Mouse (Mus musculus): ENCODE measurements around the gene Itgb1bp1. TPM values are rescaled to one million over a fixed set of nuclear protein-coding genes. Genes with fewer than 3 reads are reported as not detected.

The Itgb1bp1 gene
- polyA plus RNA-seq, 1 experiment from 2014 or later = 38.7 TPM

GRCm38 (mm10) chr12:21320317-21320716 is 34.2 kb upstream of the Itgb1bp1 start:
- Histone ChIP-seq H3K27me3 (ENCODE audit: poor library complexity, severe bottlenecking) (no peaks in the 10 kb centered on the region), H3K36me3 (replicated peaks) (peaks cover 70% of the 10 kb centered on the region), H3K9me3 (no peaks in the 10 kb centered on the region), H3K4me1 (peaks cover 12% of the 10 kb centered on the region), H3K27ac (no peak overlapping the region), H3K4me3 (no peak overlapping the region)
- WGBS = 92% methylated on average over 4 of the region's 4 CpGs
- no peak for DNase-seq (ENCODE audit: extremely low spot score, low spot score)

DNA sequence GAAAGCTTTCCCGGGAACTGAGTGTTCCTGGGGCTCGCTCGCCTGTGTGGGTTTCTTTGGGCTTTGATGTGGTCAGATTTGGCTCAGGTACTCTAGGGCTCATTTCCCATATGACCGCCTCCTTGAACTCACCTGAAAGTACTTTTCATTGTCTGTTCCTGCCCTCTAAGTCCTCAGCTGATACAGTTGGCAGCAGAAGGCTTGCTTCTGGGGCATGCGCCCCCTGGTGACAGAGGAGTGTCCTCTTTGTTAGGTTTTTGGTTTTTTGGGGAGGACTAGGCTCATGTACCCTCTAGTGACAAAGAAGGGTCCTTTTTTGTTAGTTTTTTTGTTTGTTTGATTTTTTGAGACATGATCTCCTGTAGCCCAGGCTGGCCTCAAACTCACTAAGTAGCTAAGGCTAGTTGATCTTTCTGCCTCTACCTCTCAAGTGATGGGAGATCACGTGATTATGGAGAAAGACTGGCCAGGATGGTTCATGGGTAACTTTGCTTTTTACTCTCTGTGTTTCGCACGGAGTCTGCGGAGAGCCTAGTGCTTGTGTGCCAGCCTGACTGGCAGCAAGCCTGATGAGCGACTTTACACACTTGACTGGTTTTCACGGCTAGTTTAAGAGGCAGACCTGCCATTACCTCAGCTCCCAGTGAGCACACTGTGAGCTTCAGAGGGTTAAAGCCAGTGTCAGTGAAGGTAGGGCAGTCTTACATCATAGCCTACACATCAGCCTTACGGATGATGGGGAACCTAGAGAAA is 32.2 kb upstream of the Itgb1bp1 start:
- H3K9me3 ChIP-seq = no peaks in the 10 kb centered on the region
- H3K36me3 ChIP-seq (replicated peaks) = peaks cover 70% of the 10 kb centered on the region
- no peak overlapping the region for H3K4me3 ChIP-seq
- H3K27ac ChIP-seq = no peak overlapping the region
- H3K27me3 ChIP-seq (ENCODE audit: poor library complexity, severe bottlenecking) = no peaks in the 10 kb centered on the region
- DNase-seq (ENCODE audit: extremely low spot score, low spot score) = peak; percentile 55
- H3K4me1 ChIP-seq = peaks cover 12% of the 10 kb centered on the region
- 78% methylated on average over 12 of the region's 12 CpGs for WGBS

GRCm38 (mm10) chr12:21316869-21317265 is 30.8 kb upstream of the Itgb1bp1 start:
- Histone ChIP-seq H3K36me3 (replicated peaks) (peaks cover 70% of the 10 kb centered on the region), H3K9me3 (no peaks in the 10 kb centered on the region), H3K27me3 (ENCODE audit: poor library complexity, severe bottlenecking) (no peaks in the 10 kb centered on the region), H3K4me1 (peaks cover 12% of the 10 kb centered on the region), H3K4me3 (peak overlapping the region; percentile 73), H3K27ac (peak overlapping the region; percentile 89)
- WGBS = 43% methylated on average over 7 of the region's 7 CpGs
- no peak for DNase-seq (ENCODE audit: extremely low spot score, low spot score)

GRCm38 (mm10) chr12:21315923-21316868 is 30.1 kb upstream of the Itgb1bp1 start, which contains the start of gene Iah1:
Gene Iah1, plus strand, starts transcription at chr12:21316389.
- peak within 1 kb of the TSS; percentile 89 for H3K27ac ChIP-seq
- 3% methylated on average over 59 of the region's 59 CpGs for WGBS
- H3K4me3 ChIP-seq = peak within 1 kb of the TSS; percentile 73
- peaks cover 12% of the 10 kb centered on the region for H3K4me1 ChIP-seq
- H3K9me3 ChIP-seq = no peaks in the 10 kb centered on the region
- peak; percentile 82 for DNase-seq (ENCODE audit: extremely low spot score, low spot score)
- H3K27me3 ChIP-seq (ENCODE audit: poor library complexity, severe bottlenecking) = no peaks in the 10 kb centered on the region
- peaks cover 70% of the 10 kb centered on the region for H3K36me3 ChIP-seq (replicated peaks)

DNA sequence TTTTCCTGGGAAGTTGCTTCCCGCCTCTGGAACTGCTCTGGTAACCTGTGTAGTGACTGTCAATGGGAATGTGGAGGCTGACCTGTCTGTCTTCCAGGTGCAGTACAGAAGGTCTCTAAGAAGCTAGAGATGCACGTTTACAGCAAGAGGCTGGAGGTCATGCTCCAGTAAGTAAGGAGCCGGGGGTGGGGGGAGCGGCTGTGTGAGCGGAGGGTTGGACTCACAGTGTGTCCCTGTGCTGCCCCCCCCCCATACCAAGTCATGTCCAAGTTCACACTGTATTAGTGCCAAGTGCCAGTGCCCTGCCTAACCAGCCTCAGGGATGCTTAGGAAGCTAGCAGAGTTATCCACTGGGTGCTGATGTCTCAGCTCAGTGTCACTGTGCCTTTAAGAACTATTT is 26.1 kb upstream of the Itgb1bp1 start:
- 91% methylated on average over 5 of the region's 5 CpGs for WGBS
- H3K36me3 ChIP-seq (replicated peaks) = peaks cover 84% of the 10 kb centered on the region
- H3K27ac ChIP-seq = no peak overlapping the region
- peaks cover 11% of the 10 kb centered on the region for H3K4me1 ChIP-seq
- no peaks in the 10 kb centered on the region for H3K9me3 ChIP-seq
- no peak for DNase-seq (ENCODE audit: extremely low spot score, low spot score)
- H3K27me3 ChIP-seq (ENCODE audit: poor library complexity, severe bottlenecking) = no peaks in the 10 kb centered on the region
- no peak overlapping the region for H3K4me3 ChIP-seq

DNA sequence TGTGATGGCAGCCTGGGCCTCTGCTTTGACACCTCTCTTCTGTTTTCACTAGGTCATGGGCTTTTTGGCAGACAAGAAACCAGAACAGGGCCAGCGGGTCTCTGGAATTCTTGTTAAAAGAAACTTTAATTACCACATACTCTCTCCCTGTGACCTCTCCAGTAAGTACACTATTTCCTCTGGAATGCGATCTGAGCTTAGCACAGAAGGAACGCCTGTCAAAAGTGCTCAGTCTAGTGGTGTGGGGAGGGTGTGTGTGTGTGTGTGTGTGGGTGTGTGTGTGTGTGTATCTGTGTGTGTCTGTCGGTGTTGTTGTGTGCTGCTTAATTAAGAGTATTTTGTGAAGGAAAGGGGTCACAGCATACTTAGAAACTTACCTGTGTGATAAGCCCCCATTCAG is 20.6 kb upstream of the Itgb1bp1 start:
- Histone ChIP-seq H3K4me1 (no peaks in the 10 kb centered on the region), H3K4me3 (no peak overlapping the region), H3K27me3 (ENCODE audit: poor library complexity, severe bottlenecking) (no peaks in the 10 kb centered on the region), H3K9me3 (no peaks in the 10 kb centered on the region), H3K27ac (no peak overlapping the region), H3K36me3 (replicated peaks) (peaks cover 98% of the 10 kb centered on the region)
- DNase-seq (ENCODE audit: extremely low spot score, low spot score) = no peak
- 86% methylated on average over 4 of the region's 4 CpGs for WGBS

DNA sequence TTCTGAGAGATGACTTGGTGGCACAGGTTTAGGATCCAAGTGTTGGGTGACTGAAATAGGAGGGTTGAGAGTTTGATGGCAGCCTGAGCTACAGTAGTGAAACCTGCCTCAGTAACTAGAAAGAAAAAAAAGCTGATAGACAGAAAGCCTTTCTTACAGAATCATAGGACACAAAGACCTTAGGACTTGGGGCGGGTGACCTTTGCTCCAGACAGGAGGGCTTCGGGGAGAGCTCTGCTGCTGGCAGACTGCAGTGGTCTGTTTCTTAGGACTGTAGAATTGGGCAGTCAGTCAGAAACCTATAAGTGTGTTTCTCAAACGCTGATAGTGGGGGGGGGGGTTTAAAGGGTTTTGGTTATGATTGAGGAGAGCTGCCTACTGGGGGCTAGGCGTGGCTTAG is 19.7 kb upstream of the Itgb1bp1 start:
- Histone ChIP-seq H3K9me3 (no peaks in the 10 kb centered on the region), H3K27ac (no peak overlapping the region), H3K4me1 (no peaks in the 10 kb centered on the region), H3K4me3 (no peak overlapping the region), H3K36me3 (replicated peaks) (peaks cover 98% of the 10 kb centered on the region), H3K27me3 (ENCODE audit: poor library complexity, severe bottlenecking) (no peaks in the 10 kb centered on the region)
- WGBS = 93% methylated on average over 4 of the region's 4 CpGs
- DNase-seq (ENCODE audit: extremely low spot score, low spot score) = no peak

DNA sequence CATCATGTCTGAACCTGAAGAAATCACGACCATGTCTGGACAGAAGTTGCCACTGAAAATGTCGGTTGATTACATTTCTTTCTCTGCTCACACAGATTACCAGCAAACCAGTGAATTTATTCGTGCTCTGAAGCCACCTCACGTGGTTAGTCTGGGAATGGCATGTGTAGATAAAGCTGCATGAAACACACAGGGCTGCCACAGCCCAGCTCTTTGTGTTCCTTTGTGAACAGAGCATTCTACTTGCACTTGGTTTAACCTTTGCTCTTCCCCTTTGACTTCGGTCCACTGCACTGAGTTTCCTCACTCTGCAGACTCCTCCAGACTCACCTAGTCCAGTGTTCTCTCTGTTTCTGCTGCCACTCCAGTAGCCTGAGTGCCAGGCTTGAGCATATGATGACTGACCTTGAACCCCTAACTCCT is 16.3 kb upstream of the Itgb1bp1 start:
- DNase-seq (ENCODE audit: extremely low spot score, low spot score) = no peak
- Histone ChIP-seq H3K4me1 (no peaks in the 10 kb centered on the region), H3K36me3 (replicated peaks) (peaks cover 97% of the 10 kb centered on the region), H3K9me3 (no peaks in the 10 kb centered on the region), H3K4me3 (no peak overlapping the region), H3K27me3 (ENCODE audit: poor library complexity, severe bottlenecking) (no peaks in the 10 kb centered on the region), H3K27ac (no peak overlapping the region)
- 86% methylated on average over 5 of the region's 5 CpGs for WGBS

GRCm38 (mm10) chr12:21301932-21302331 is 15.8 kb upstream of the Itgb1bp1 start:
- no peaks in the 10 kb centered on the region for H3K4me1 ChIP-seq
- no peak for DNase-seq (ENCODE audit: extremely low spot score, low spot score)
- WGBS = 93% methylated on average over 8 of the region's 8 CpGs
- H3K27ac ChIP-seq = no peak overlapping the region
- no peak overlapping the region for H3K4me3 ChIP-seq
- H3K27me3 ChIP-seq (ENCODE audit: poor library complexity, severe bottlenecking) = no peaks in the 10 kb centered on the region
- no peaks in the 10 kb centered on the region for H3K9me3 ChIP-seq
- H3K36me3 ChIP-seq (replicated peaks) = peaks cover 98% of the 10 kb centered on the region

GRCm38 (mm10) chr12:21301324-21301723 is 15.2 kb upstream of the Itgb1bp1 start:
- Histone ChIP-seq H3K27ac (no peak overlapping the region), H3K27me3 (ENCODE audit: poor library complexity, severe bottlenecking) (no peaks in the 10 kb centered on the region), H3K9me3 (no peaks in the 10 kb centered on the region), H3K36me3 (replicated peaks) (peaks cover 98% of the 10 kb centered on the region), H3K4me1 (no peaks in the 10 kb centered on the region), H3K4me3 (no peak overlapping the region)
- no peak for DNase-seq (ENCODE audit: extremely low spot score, low spot score)
- 95% methylated on average over 7 of the region's 7 CpGs for WGBS

- no peaks in the 10 kb centered on the region for H3K27me3 ChIP-seq (ENCODE audit: poor library complexity, severe bottlenecking)
- 94% methylated on average over 11 of the region's 11 CpGs for WGBS
- H3K36me3 ChIP-seq (replicated peaks) = peaks cover 99% of the 10 kb centered on the region
- no peaks in the 10 kb centered on the region for H3K9me3 ChIP-seq
- DNase-seq (ENCODE audit: extremely low spot score, low spot score) = no peak
- no peak overlapping the region for H3K4me3 ChIP-seq
- no peak overlapping the region for H3K27ac ChIP-seq
- no peaks in the 10 kb centered on the region for H3K4me1 ChIP-seq
These were observed 12.8 kb upstream of the Itgb1bp1 start for GRCm38 (mm10) chr12:21298856-21299255.

- no peak for DNase-seq (ENCODE audit: extremely low spot score, low spot score)
These were observed 3.6 kb upstream of the Itgb1bp1 start for GRCm38 (mm10) chr12:21289651-21290050.

More at GRCm38 (mm10) chr12:21289651-21290050, 3.6 kb upstream of the Itgb1bp1 start:
- no peak overlapping the region for H3K27ac ChIP-seq
- H3K4me3 ChIP-seq = no peak overlapping the region
- H3K9me3 ChIP-seq = no peaks in the 10 kb centered on the region
- H3K36me3 ChIP-seq (replicated peaks) = peaks cover 62% of the 10 kb centered on the region
- H3K27me3 ChIP-seq (ENCODE audit: poor library complexity, severe bottlenecking) = no peaks in the 10 kb centered on the region
- 89% methylated on average over 6 of the region's 6 CpGs for WGBS
- peaks cover 19% of the 10 kb centered on the region for H3K4me1 ChIP-seq

Data from forebrain, embryonic 10.5 days (tissue).